Mouse (Mus musculus) heart, adult 2 months (tissue): Measurements from ENCODE around the gene Krcc1.

ENCODE experiments used
- CTCF ChIP-seq: fragments of 200-600 bp; IDR thresholded peaks from 2 replicates; pipeline ENCODE4 v1.8.1; 2022; ENCODE audit warnings: antibody characterized with exemption, mild to moderate bottlenecking, moderate library complexity
- POLR2A ChIP-seq: fragments of 200-500 bp; IDR thresholded peaks from 2 replicates; pipeline ENCODE4 v1.6.1; 2011; ENCODE audit warnings: mild to moderate bottlenecking, low read depth, low read length, control low read depth; ENCODE audit not compliant: insufficient read depth

GRCm38 (mm10) chr6:71273715-71274114, 2.2 kb downstream of the Krcc1 start:
- TF ChIP-seq CTCF: no peak
- TF ChIP-seq POLR2A: no peak
